Mouse (Mus musculus) forebrain, embryonic 13.5 days (tissue): Measurements from ENCODE around the gene Psmd3. TPM values are rescaled to one million over a fixed set of nuclear protein-coding genes. Genes with fewer than 3 reads are reported as not detected.
"Not testable (repeated sequence)": the region's sequence is repeated elsewhere in the genome, so short reads cannot be mapped to it uniquely, and the experiment has no call there.

Experiments used
- ATAC-seq: fragments of 200-750 bp; cut with Nextera tagmentation; 2 replicates; pipeline ENCODE4 v1.8.0; 2017
- H3K27ac ChIP-seq: fragments of 300-500 bp; sonication (generic); 2 replicates; pipeline ENCODE4 v1.5.1; 2015; ENCODE audit warnings: inconsistent platforms, mild to moderate bottlenecking, moderate library complexity
- H3K27me3 ChIP-seq: fragments of 300-500 bp; sonication (generic); 2 replicates; pipeline ENCODE4 v1.6.1; 2015; ENCODE audit warnings: mild to moderate bottlenecking, inconsistent platforms
- H3K36me3 ChIP-seq: fragments of 300-500 bp; sonication (generic); 2 replicates; pipeline ENCODE4 v1.6.1; 2015; ENCODE audit warnings: mild to moderate bottlenecking, inconsistent platforms; ENCODE audit not compliant: poor library complexity, severe bottlenecking
- H3K4me1 ChIP-seq: fragments of 300-500 bp; sonication (generic); 2 replicates; pipeline ENCODE4 v1.6.1; 2015; ENCODE audit warnings: inconsistent platforms
- H3K4me2 ChIP-seq: fragments of 300-500 bp; sonication (generic); 2 replicates; pipeline ENCODE4 v1.6.1; 2015; ENCODE audit warnings: inconsistent platforms, mild to moderate bottlenecking, moderate library complexity
- H3K4me3 ChIP-seq: fragments of 300-500 bp; sonication (generic); 2 replicates; pipeline ENCODE4 v1.5.1; 2015; ENCODE audit warnings: mild to moderate bottlenecking, inconsistent platforms
- H3K9ac ChIP-seq: fragments of 300-500 bp; sonication (generic); 2 replicates; pipeline ENCODE4 v1.6.1; 2015; ENCODE audit warnings: mild to moderate bottlenecking, inconsistent platforms
- H3K9me3 ChIP-seq: fragments of 300-500 bp; sonication (generic); replicated peaks from 2 replicates; pipeline ENCODE4 v1.6.1; 2016; ENCODE audit warnings: inconsistent platforms
- WGBS: fragments of 180-500 bp; shearing (Covaris S2); methylation state at CpG from one replicate; pipeline ENCODE4 v1.1.7; 2015; 5-methylcytosine and 5-hydroxymethylcytosine counted together
- polyA plus RNA-seq: library from polyadenylated mRNA; unstranded; fragments of >200 nt; fragmentation: Nextera tagmentation; extraction: Ambion mirVana; gene quantifications from 2 replicates; pipeline ENCODE4 v1.2.1, GENCODE M21; 2015

Gene Psmd3
- polyA plus RNA-seq, result 187 and 198 TPM in 2 replicates

GRCm38 (mm10) chr11:98681786-98682745 lies at the start of gene Psmd3:
Psmd3 (plus strand) TSS chr11:98682554.
- no peaks in the 10 kb centered on the region for H3K9me3 ChIP-seq
- H3K27ac ChIP-seq, result peak within 1 kb of the TSS; percentile 59
- H3K9ac ChIP-seq, result peak within 1 kb of the TSS; percentile 99
- WGBS, result 6% methylated on average over 45 of the region's 45 CpGs
- peaks cover 18% of the 10 kb centered on the region for H3K4me1 ChIP-seq
- H3K4me3 ChIP-seq, result peak within 1 kb of the TSS; percentile 95
- H3K36me3 ChIP-seq, result peaks cover 21% of the 10 kb centered on the region
- H3K4me2 ChIP-seq, result peak within 1 kb of the TSS; percentile 95
- ATAC-seq, result peak; percentile 97
- no peaks in the 10 kb centered on the region for H3K27me3 ChIP-seq

DNA sequence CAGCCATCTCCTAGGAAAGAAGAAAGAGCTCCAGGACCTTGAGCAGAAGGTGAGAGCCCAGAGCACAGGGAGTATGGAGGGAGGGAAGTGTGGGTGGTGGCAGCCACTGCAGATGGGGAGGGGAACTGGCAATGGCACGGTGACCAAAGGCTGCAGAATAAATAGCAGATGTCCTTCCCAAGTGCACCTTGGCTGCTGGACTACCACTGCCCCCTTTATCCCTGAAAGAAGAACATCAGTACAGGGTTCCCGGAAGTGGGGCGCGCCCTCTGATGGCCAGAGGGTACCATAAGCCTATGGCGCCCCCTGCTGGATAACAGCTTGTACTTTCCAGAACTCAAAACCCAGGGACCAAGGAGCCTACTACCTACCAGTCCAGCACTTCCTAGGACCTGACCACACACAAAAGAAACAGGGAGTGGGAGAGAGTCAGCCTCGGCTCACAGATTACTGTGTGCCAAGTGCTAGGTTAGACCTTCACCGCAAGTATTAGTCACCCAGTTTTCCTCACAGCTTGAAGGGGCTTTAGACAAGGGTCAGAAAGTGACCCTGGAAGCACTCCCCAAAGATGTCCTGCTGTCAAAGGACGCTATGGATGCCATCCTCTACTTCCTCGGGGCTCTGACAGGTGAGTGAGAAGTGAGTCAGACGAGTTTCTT lies 46.9 kb upstream of the Psmd3 start:
- 35% methylated on average over 10 of the region's 10 CpGs for WGBS
- not testable (repeated sequence) for H3K4me2 ChIP-seq, H3K27me3 ChIP-seq, H3K4me1 ChIP-seq, H3K9ac ChIP-seq, H3K27ac ChIP-seq, ATAC-seq, H3K36me3 ChIP-seq, H3K4me3 ChIP-seq, H3K9me3 ChIP-seq

DNA sequence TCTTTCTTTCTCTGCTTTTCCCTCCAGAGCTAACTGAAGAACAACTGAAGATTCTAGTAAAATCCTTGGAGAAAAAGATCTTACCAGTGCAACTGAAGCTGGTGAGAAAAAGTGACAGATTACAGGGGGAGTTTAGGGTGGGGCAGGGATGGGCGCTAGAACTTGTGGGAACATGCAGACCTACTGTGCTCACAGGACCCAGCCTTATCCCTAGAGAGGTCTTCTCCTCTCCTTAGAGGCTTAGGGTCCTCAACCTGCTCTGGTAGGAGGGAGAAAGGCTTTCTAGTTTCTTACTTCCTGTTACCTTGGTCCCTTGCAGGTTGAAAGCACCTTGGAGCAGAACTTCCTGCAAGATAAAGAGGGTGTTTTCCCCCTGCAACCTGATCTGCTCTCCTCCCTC lies 44.9 kb upstream of the Psmd3 start:
- Histone ChIP-seq H3K27ac (no peak overlapping the region), H3K9me3 (no peaks in the 10 kb centered on the region), H3K27me3 (no peaks in the 10 kb centered on the region), H3K9ac (no peak overlapping the region), H3K4me1 (no peaks in the 10 kb centered on the region), H3K4me2 (no peak overlapping the region), H3K36me3 (no peaks in the 10 kb centered on the region), H3K4me3 (no peak overlapping the region)
- WGBS, result 89% methylated on average over 1 of the region's 1 CpGs
- no peak for ATAC-seq

DNA sequence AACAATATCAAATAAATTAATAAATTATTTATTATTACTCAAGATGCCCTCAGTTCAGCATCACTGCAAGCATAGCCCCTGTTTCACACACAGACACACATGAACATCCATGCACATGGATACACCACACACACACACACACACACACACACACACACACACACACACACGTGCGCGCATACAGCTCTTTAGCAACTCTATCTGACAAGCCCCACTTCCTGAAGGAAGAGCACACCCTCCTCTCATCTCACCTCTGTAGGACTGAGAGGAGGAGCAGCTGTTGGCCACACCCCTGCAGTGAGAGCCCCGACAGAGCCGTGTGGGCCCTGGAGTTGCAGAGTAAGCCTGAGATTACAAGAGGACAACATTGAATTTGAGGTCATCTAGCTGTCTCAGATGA lies 42.3 kb upstream of the Psmd3 start:
- no peak for ATAC-seq
- Histone ChIP-seq H3K27ac (no peak overlapping the region), H3K27me3 (no peaks in the 10 kb centered on the region; the same call in 1 of the 2 replicates), H3K9me3 (no peaks in the 10 kb centered on the region), H3K36me3 (no peaks in the 10 kb centered on the region), H3K4me1 (no peaks in the 10 kb centered on the region), H3K4me3 (no peak overlapping the region), H3K9ac (no peak overlapping the region), H3K4me2 (no peak overlapping the region)
- 77% methylated on average over 5 of the region's 5 CpGs for WGBS

GRCm38 (mm10) chr11:98644757-98645156 lies 37.6 kb upstream of the Psmd3 start:
- Histone ChIP-seq H3K4me2 (no peak overlapping the region), H3K9me3 (no peaks in the 10 kb centered on the region), H3K36me3 (no peaks in the 10 kb centered on the region), H3K4me1 (no peaks in the 10 kb centered on the region), H3K4me3 (no peak overlapping the region), H3K9ac (no peak overlapping the region), H3K27ac (no peak overlapping the region), H3K27me3 (no peaks in the 10 kb centered on the region; the same call in 1 of the 2 replicates)
- ATAC-seq, result no peak
- 85% methylated on average over 3 of the region's 3 CpGs for WGBS

GRCm38 (mm10) chr11:98645946-98646345 lies 36.4 kb upstream of the Psmd3 start:
- Histone ChIP-seq H3K4me3 (no peak overlapping the region), H3K27me3 (no peaks in the 10 kb centered on the region; the same call in 1 of the 2 replicates), H3K9me3 (no peaks in the 10 kb centered on the region), H3K4me2 (no peak overlapping the region), H3K4me1 (no peaks in the 10 kb centered on the region), H3K36me3 (no peaks in the 10 kb centered on the region), H3K27ac (no peak overlapping the region), H3K9ac (no peak overlapping the region)
- no peak for ATAC-seq
- WGBS, result 84% methylated on average over 2 of the region's 2 CpGs

DNA sequence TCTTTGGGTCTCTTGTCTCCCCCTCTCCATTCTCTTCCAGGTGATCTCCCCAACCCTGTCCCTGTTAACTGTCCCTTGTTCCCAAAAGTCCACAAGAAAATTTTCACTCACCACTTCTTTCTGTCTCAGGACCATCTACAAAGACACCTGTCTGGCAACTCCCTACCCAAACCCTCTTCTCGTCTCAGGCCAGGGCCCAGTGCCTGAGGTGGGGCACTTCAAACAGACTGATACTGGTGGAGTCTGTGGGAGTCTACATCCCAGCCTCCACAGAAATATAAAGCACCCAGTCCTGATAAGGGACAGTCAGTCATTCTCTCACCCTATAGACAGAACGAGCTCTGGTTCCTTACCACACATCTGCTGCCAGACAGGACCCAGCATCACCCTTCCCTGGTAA lies 35.9 kb upstream of the Psmd3 start, which contains the start of gene Gsdma2:
Gsdma2 (plus strand) TSS at position 301 of the 400 bp plus-strand sequence.
- Histone ChIP-seq H3K27ac (no peak within 1 kb of the TSS), H3K36me3 (no peaks in the 10 kb centered on the region), H3K9ac (no peak within 1 kb of the TSS), H3K4me2 (no peak within 1 kb of the TSS), H3K9me3 (no peaks in the 10 kb centered on the region), H3K4me1 (no peaks in the 10 kb centered on the region), H3K27me3 (no peaks in the 10 kb centered on the region; the same call in 1 of the 2 replicates), H3K4me3 (no peak within 1 kb of the TSS)
- 73% methylated on average over 2 of the region's 2 CpGs for WGBS
- no peak for ATAC-seq

- H3K4me3 ChIP-seq, H3K27me3 ChIP-seq, H3K4me2 ChIP-seq, H3K36me3 ChIP-seq, ATAC-seq, H3K9me3 ChIP-seq, H3K9ac ChIP-seq, H3K4me1 ChIP-seq, H3K27ac ChIP-seq: not testable (repeated sequence)
- WGBS, result 12% methylated on average over 7 of the region's 7 CpGs
Observed at GRCm38 (mm10) chr11:98655076-98655475, 27.3 kb upstream of the Psmd3 start.

DNA sequence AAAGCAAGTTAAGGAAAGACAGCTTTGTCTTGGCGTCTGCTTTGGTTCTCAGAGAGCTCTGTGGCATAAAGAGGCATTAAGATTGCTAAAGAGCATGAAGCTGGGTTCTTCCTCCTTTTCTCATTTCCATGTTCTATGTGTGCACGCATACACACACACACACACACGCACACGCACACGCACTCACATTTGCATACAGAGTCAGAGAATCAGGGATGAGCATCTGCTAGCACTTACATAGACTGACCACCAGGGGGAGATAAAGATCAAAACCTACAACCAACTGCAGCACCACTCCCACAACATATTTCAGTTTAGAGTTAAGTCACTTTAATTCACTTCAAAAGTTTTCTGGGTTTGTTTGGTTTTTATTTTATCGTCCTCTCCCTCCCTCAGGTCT lies 21.8 kb upstream of the Psmd3 start:
- no peak overlapping the region for H3K9ac ChIP-seq
- no peak overlapping the region for H3K4me3 ChIP-seq
- H3K4me1 ChIP-seq, result no peaks in the 10 kb centered on the region
- H3K27ac ChIP-seq, result no peak overlapping the region
- peak; percentile 65; the same call in 1 of the 2 replicates for ATAC-seq
- no peaks in the 10 kb centered on the region for H3K36me3 ChIP-seq
- no peaks in the 10 kb centered on the region for H3K9me3 ChIP-seq
- H3K27me3 ChIP-seq, result 0 out of 2 replicates have a peak, but pooled peaks cover 8% of the 10 kb centered on the region
- peak overlapping the region; percentile 18; the same call in 1 of the 2 replicates for H3K4me2 ChIP-seq
- 10% methylated on average over 6 of the region's 6 CpGs for WGBS

DNA sequence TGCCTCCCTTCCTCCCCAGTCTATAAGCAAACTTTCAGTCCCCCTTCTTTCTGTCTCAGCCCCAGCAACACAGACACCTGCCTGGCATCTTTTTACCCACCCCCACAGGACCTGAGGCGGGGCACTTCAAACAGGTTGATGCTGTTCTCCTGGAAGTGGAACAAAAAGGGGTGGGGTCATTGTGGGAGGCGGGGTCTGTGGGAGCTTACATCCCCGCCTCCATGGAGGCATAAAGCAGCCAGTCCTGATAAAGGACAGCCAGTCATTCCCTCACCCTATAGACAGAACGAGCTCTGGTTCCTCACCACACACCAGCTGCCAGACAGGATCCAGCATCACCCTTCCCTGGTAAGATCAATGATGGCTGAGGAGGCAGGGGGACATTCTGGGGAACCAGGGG lies 18.3 kb upstream of the Psmd3 start, which contains the start of gene Gsdma:
Gsdma (plus strand) TSS at position 261 of the 400 bp plus-strand sequence.
- no peaks in the 10 kb centered on the region for H3K9me3 ChIP-seq
- no peaks in the 10 kb centered on the region for H3K36me3 ChIP-seq
- no peak for ATAC-seq
- H3K9ac ChIP-seq, result no peak within 1 kb of the TSS
- no peak within 1 kb of the TSS for H3K27ac ChIP-seq
- peaks cover 29% of the 10 kb centered on the region for H3K27me3 ChIP-seq
- 19% methylated on average over 4 of the region's 4 CpGs for WGBS
- no peak within 1 kb of the TSS for H3K4me2 ChIP-seq
- H3K4me1 ChIP-seq, result no peaks in the 10 kb centered on the region
- no peak within 1 kb of the TSS for H3K4me3 ChIP-seq

- H3K4me1 ChIP-seq, result no peaks in the 10 kb centered on the region
- H3K9ac ChIP-seq, result no peak overlapping the region
- no peak overlapping the region for H3K4me2 ChIP-seq
- ATAC-seq, result no peak
- no peak overlapping the region for H3K4me3 ChIP-seq
- H3K36me3 ChIP-seq, result no peaks in the 10 kb centered on the region
- peaks cover 46% of the 10 kb centered on the region for H3K27me3 ChIP-seq
- H3K9me3 ChIP-seq, result no peaks in the 10 kb centered on the region
- H3K27ac ChIP-seq, result no peak overlapping the region
- 81% methylated on average over 2 of the region's 2 CpGs for WGBS
Observed at GRCm38 (mm10) chr11:98668984-98669383, 13.4 kb upstream of the Psmd3 start.

GRCm38 (mm10) chr11:98671284-98671815 lies 11.0 kb upstream of the Psmd3 start:
- Histone ChIP-seq H3K4me1 (no peaks in the 10 kb centered on the region), H3K4me3 (no peak overlapping the region), H3K27ac (no peak overlapping the region), H3K27me3 (peaks cover 38% of the 10 kb centered on the region), H3K9me3 (no peaks in the 10 kb centered on the region), H3K9ac (no peak overlapping the region), H3K36me3 (no peaks in the 10 kb centered on the region), H3K4me2 (no peak overlapping the region)
- 71% methylated on average over 3 of the region's 3 CpGs for WGBS
- no peak for ATAC-seq
